Mouse (Mus musculus): ENCODE data around the gene Gcn1l1.
"Not testable (repeated sequence)": the region's sequence is repeated elsewhere in the genome, so short reads cannot be mapped to it uniquely, and the experiment has no call there.

Gcn1l1 gene

DNA sequence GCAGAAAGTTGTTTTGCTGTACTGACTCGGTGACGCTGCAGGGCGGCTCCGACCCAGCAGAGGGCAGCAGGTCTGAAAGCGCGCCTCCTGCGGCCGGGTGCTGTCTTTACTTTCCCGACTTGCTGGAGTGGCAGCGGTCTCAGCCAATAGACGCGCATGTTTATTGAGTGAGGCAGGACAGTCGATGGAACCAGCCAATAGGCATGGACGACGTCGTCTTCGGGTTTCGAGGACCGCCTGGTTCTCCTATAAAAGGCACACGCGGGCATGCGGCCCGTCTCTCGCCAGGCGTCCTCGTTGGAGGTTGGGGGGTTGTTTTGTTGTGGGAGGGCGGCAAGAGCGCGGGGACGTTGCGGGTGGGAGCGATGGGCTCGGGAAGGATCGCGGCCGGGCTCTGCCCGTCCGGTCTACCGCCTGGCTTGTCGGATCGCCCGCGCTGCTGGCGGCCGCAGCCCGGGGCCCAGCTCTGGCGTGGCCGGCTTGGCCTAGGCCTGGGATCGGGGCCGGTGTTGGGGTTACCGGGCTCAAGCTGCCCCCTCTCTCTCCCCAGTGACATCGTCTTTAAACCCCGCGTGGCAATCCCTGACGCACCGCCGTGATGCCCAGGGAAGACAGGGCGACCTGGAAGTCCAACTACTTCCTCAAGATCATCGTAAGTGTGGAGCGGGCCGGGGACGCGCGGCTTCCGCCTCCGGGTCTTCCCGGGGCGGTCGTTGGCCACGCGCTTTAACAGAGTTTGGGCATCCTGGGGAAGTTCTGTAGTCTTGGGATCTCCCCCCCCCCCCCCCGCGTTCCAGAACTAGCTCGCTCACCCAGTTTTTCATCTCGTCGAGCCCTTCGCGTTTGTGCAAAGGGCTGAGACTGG is 5.6 kb upstream of the Gcn1l1 start, which contains the start of gene Rplp0:
Gene Rplp0, plus strand, starts transcription at position 231 of the 865 bp plus-strand sequence.
- peak; percentile 99 for DNase-seq (ENCODE audit: low spot score)

DNA sequence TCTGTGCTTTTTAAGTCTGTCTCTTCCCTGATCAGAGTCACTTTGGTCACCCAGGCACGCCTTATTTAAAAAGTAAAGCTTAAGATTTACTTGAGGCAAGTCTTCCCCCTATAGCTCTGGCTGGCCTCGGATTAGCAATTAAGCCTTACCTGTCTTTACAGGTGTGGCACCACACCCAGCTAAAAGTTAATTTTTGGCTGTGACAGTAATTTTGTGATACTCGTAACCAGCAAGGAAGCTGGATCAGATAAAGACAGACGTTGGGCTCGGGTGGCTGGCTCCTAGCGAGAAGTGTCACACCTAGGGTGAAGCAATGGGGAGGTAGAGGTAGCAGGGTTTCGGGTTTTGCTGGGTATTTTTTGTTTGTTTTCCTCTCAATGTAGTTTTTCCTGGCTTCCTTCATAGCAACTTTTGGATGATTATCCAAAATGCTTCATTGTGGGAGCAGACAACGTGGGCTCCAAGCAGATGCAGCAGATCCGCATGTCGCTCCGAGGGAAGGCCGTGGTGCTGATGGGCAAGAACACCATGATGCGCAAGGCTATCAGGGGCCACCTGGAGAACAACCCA is 4.6 kb upstream of the Gcn1l1 start:
- no peak for DNase-seq (ENCODE audit: low spot score)

DNA sequence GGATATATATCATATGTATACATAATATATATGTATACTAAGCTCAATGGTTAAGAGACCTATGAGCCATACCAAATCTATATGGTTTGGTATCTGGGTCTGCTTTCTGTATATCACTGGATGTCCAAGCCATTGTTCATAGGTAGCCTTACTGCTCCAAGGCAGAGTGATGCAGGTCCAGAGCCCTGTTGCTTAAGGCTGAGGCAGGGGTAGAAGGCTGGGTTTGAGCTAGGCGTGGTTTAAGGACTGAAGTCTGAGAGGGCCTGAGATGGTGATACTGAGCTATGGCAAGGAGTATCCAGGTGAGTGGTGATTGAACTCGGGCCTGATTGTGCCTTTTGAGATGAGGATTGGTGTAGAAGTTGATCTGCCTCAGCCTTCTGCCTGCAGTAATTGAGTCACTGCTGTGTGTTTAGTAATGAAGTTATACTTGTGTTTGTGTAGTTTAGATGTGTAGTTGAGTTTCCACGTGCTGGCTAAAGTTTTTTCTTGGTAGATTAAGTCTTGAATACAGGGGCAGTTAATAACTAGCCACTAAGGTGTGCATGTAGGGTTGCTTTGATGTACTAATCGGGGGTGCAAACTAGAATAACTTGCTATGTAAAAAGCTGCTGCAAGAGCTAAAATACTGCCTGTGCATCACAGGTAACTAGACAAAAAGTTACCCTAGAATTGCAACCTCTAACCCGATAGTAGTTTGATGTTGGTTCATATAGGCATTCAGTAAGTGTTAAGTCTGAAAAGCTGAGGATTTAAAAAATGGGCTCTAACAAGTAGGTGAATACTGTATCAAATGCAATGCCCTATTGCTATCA is 1.1 kb upstream of the Gcn1l1 start:
- no peak for DNase-seq (ENCODE audit: low spot score)

DNA sequence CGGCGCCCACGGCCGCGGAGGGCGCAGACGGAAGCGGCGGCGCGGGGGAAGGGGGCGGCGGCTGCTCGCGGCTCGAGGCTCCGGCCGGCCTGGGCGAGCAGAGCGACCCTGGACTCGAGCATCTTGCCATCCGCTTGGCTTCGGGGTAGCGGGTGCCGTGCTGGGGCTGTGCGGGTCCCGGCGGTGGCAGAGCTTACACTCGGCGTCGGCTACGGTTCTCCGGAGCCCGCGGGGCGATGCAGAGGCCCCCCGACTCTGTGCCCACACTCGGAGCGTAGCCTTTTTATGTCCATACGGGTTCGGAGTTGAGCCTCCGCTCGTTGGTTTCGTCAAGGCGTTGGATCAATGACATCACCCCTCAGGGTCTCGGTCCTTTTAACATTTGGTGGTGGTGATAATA is 349 bp downstream of the Gcn1l1 start:
- DNase-seq (ENCODE audit: low spot score): no peak

DNA sequence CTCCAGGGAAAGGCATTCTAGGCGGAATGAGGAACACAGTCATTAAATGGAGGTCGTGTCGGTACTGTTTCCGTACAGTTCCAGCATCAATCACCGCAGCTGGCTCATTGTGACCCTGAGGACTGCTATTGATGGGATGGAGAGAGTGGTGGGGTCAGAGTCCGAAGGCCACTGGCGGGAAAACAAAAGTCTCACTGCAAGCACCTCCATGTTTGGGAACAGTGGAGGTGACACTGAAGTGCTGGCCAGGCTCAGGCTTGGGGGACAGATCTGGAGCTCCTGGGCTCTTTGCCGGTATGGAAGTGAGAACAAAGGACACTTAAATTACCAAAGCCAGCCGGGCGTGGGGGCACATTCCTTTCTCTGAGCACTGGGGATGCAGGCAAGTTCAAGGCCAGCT is 3.6 kb downstream of the Gcn1l1 start:
- no peak for DNase-seq (ENCODE audit: low spot score)

GRCm38 (mm10) chr5:115569308-115569707 is 4.3 kb downstream of the Gcn1l1 start:
- DNase-seq (ENCODE audit: low spot score): no peak

GRCm38 (mm10) chr5:115569721-115570120 is 4.7 kb downstream of the Gcn1l1 start:
- DNase-seq (ENCODE audit: low spot score): no peak

- DNase-seq (ENCODE audit: low spot score): no peak
Observed at GRCm38 (mm10) chr5:115571086-115571485, 6.0 kb downstream of the Gcn1l1 start.

GRCm38 (mm10) chr5:115572679-115573535 is 7.9 kb downstream of the Gcn1l1 start:
- DNase-seq (ENCODE audit: low spot score): peak; percentile 34

DNA sequence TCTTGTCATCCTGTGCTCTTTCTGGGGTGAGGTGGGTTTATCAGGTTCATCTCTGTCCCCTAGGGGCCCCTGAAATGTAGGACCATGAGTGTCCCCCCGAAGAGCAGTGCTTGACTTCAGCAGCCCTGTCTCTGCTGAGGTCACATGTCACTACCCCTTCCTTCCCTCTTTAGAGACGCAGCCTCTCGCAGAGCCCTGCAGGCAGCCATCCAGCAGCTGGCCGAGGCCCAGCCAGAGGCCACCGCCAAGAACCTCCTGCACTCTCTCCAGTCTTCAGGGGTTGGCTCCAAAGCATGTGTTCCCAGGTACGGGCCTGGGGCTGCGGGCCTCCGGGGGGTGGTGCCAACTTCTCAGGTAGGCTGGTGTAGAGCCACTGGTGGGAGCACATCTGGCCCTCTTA is 9.9 kb downstream of the Gcn1l1 start:
- DNase-seq (ENCODE audit: low spot score): no peak

- DNase-seq (ENCODE audit: low spot score): not testable (repeated sequence)
Observed at GRCm38 (mm10) chr5:115577686-115578085, 12.6 kb downstream of the Gcn1l1 start.

DNA sequence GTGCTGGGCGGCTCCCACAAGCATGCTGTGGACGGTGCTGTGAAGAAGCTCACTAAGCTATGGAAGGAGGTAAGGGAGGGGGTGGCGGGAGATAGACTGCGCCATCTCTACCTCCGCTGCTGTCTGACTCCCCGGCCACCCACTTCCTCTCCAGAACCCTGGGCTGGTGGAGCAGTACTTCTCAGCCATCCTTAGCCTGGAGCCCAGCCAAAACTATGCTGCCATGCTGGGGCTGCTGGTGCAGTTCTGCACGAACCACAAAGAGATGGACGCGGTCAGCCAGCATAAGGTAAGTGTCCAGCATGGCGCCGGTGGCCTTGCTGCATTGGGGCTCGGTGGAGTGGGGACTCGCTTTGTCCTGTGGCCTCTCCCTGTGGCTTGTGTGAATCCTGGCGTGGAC is 13.9 kb downstream of the Gcn1l1 start:
- DNase-seq (ENCODE audit: low spot score): no peak

GRCm38 (mm10) chr5:115579363-115579762 is 14.3 kb downstream of the Gcn1l1 start:
- DNase-seq (ENCODE audit: low spot score): no peak

- DNase-seq (ENCODE audit: low spot score): no peak
Observed at GRCm38 (mm10) chr5:115580229-115581001, 15.4 kb downstream of the Gcn1l1 start.

GRCm38 (mm10) chr5:115581662-115582061 is 16.6 kb downstream of the Gcn1l1 start:
- DNase-seq (ENCODE audit: low spot score): no peak

DNA sequence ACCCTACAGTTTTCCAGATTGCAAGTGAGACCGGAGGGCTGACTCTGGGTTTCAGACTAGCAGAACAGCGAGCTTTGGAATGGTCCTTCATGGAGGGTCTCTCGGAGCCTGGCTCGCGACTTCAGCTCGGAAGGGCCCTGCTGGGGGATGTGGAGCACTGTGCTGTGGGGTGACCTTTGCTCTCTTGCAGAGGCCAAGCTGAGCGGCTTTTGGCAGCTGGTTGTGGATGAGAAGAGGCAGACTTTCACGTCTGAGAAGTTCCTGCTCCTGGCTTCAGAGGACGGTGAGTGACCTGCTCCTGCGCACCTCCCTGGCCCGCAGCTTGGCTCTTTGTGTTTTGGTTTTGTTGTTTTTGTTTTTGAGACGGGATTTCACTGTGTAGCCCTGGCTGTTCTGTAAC is 20.6 kb downstream of the Gcn1l1 start:
- DNase-seq (ENCODE audit: low spot score): no peak

DNA sequence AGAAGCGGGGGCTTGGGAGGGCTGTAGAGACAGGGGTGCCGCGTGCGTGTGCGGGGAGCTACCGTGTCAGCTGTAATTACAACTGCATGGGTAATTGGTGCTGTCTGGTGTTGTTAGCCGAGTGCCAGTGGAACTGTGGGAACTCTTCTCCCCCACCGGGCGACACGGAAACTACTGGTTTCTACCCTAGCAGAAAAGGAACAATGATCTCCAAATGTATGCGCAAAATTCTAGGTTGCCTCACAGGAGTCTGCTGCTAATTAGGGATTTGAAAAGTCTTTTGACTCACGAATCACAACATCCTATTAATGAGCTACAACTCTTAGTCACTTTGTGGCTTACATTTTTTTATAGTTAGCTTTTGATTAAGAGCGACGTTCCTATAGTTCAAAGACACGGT is 21.1 kb downstream of the Gcn1l1 start:
- peak; percentile 35 for DNase-seq (ENCODE audit: low spot score)

GRCm38 (mm10) chr5:115586780-115587179 is 21.7 kb downstream of the Gcn1l1 start:
- no peak for DNase-seq (ENCODE audit: low spot score)

GRCm38 (mm10) chr5:115591028-115591427 is 26.0 kb downstream of the Gcn1l1 start:
- DNase-seq (ENCODE audit: low spot score): no peak

DNA sequence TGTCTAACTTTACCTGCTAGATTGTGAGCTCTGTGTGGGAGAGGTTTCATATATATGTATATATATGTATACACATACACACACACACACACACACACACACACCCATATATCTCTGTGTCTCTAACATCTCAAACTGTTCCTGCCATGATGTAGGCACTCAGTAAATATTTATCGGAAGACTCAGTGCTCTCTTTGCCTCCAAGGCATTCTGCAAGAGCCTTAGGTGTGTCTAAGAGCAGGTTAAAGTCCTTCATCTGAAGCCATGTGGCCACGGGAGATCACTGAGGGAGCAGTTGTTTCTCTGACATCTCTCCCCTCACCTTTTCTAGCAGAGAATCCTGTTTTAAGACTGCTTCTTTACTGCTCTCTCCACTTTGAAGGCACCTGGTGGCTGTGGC is 26.5 kb downstream of the Gcn1l1 start:
- no peak for DNase-seq (ENCODE audit: low spot score)

- DNase-seq (ENCODE audit: low spot score): no peak
Observed at GRCm38 (mm10) chr5:115603561-115603960, 38.5 kb downstream of the Gcn1l1 start.

Data from retina, embryonic 14.5 days (tissue).